Mouse (Mus musculus) hindbrain, embryonic 15.5 days (tissue): Measurements from ENCODE around the gene Fkbp14. TPM values are rescaled to one million over a fixed set of nuclear protein-coding genes. Genes with fewer than 3 reads are reported as not detected.

ENCODE experiments used
- ATAC-seq: fragments of 200-750 bp; cut with Nextera tagmentation; 2 replicates; pipeline ENCODE4 v1.8.0; 2017; ENCODE audit warnings: low read depth, moderate number of reproducible peaks, moderate TSS enrichment; ENCODE audit not compliant: low FRiP score
- H3K27ac ChIP-seq: fragments of 300-500 bp; sonication (generic); replicated peaks from 2 replicates; pipeline ENCODE4 v1.5.1; 2015; ENCODE audit warnings: mild to moderate bottlenecking, inconsistent platforms
- H3K27me3 ChIP-seq: fragments of 300-500 bp; sonication (generic); 2 replicates; pipeline ENCODE4 v1.6.1; 2015; ENCODE audit warnings: control low read depth, inconsistent platforms
- H3K36me3 ChIP-seq: fragments of 300-500 bp; sonication (generic); 2 replicates; pipeline ENCODE4 v1.6.1; 2015; ENCODE audit warnings: control low read depth, inconsistent platforms
- H3K4me1 ChIP-seq: fragments of 300-500 bp; sonication (generic); replicated peaks from 2 replicates; pipeline ENCODE4 v1.6.1; 2015; ENCODE audit warnings: control low read depth, inconsistent platforms
- H3K4me2 ChIP-seq: fragments of 300-500 bp; sonication (generic); 2 replicates; pipeline ENCODE4 v1.6.1; 2015; ENCODE audit warnings: moderate library complexity, mild to moderate bottlenecking, inconsistent platforms
- H3K4me3 ChIP-seq: fragments of 300-500 bp; sonication (generic); 2 replicates; pipeline ENCODE4 v1.5.1; 2015; ENCODE audit warnings: mild to moderate bottlenecking, inconsistent platforms
- H3K9ac ChIP-seq: fragments of 300-500 bp; sonication (generic); 2 replicates; pipeline ENCODE4 v1.6.1; 2015; ENCODE audit warnings: inconsistent platforms
- H3K9me3 ChIP-seq: fragments of 300-500 bp; sonication (generic); 2 replicates; pipeline ENCODE4 v1.6.1; 2016; ENCODE audit warnings: control low read depth, inconsistent platforms
- WGBS: fragments of 180-500 bp; shearing (Covaris S2); methylation state at CpG from one replicate; pipeline ENCODE4 v1.1.7; 2015; 5-methylcytosine and 5-hydroxymethylcytosine counted together
- polyA plus RNA-seq: library from polyadenylated mRNA; unstranded; fragments of >200 nt; fragmentation: Nextera tagmentation; extraction: Ambion mirVana; gene quantifications from 2 replicates; pipeline ENCODE4 v1.2.1, GENCODE M21; 2015

Fkbp14 gene
- polyA plus RNA-seq, 1 experiment from 2014 or later, result 9.2 TPM

- no peaks in the 10 kb centered on the region for H3K27me3 ChIP-seq
- no peak overlapping the region for H3K9ac ChIP-seq
- no peak overlapping the region for H3K27ac ChIP-seq
- H3K9me3 ChIP-seq, result no peaks in the 10 kb centered on the region
- no peak for ATAC-seq
- no peaks in the 10 kb centered on the region for H3K4me1 ChIP-seq
- 28% methylated on average over 2 of the region's 2 CpGs for WGBS
- H3K4me3 ChIP-seq, result no peak overlapping the region
- H3K36me3 ChIP-seq, result no peaks in the 10 kb centered on the region
- H3K4me2 ChIP-seq, result no peak overlapping the region
Measured at GRCm38 (mm10) chr6:54586175-54586574, 10.9 kb downstream of the Fkbp14 start.

GRCm38 (mm10) chr6:54573218-54573955, 23.7 kb downstream of the Fkbp14 start:
- H3K36me3 ChIP-seq, result no peaks in the 10 kb centered on the region
- H3K27me3 ChIP-seq, result no peaks in the 10 kb centered on the region
- WGBS, result 15% methylated on average over 6 of the region's 6 CpGs
- peaks cover 15% of the 10 kb centered on the region for H3K4me1 ChIP-seq
- no peak overlapping the region for H3K4me3 ChIP-seq
- no peaks in the 10 kb centered on the region for H3K9me3 ChIP-seq
- H3K4me2 ChIP-seq, result peak overlapping the region; percentile 14; the same call in 1 of the 2 replicates
- ATAC-seq, result peak; percentile 59; the same call in 1 of the 2 replicates
- no peak overlapping the region for H3K27ac ChIP-seq
- H3K9ac ChIP-seq, result no peak overlapping the region

DNA sequence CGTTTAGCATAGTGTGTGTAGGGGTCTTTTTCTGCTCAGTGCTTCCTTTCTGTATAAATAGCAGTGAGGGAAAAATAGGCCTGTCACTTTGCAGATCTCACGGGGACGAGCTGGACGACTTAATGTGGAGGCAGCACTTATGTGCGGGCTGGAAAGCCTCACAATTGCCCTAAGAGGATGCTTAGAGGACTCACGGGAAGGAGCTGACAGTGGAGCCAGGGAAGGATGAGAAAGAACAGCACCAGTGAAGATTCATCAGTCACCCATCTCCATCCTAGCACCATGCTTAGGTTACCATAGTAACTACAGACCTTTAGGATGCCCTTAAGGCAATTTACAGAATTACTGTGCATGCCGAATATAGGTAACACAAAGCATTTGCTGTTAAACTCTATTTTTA, 27.3 kb downstream of the Fkbp14 start:
- Histone ChIP-seq H3K27ac (peak overlapping the region; percentile 66), H3K36me3 (no peaks in the 10 kb centered on the region), H3K27me3 (no peaks in the 10 kb centered on the region), H3K4me3 (no peak overlapping the region), H3K9ac (no peak overlapping the region), H3K4me1 (peaks cover 37% of the 10 kb centered on the region), H3K4me2 (peak overlapping the region; percentile 31; the same call in 1 of the 2 replicates), H3K9me3 (no peaks in the 10 kb centered on the region)
- ATAC-seq, result no peak
- WGBS, result 14% methylated on average over 7 of the region's 7 CpGs

DNA sequence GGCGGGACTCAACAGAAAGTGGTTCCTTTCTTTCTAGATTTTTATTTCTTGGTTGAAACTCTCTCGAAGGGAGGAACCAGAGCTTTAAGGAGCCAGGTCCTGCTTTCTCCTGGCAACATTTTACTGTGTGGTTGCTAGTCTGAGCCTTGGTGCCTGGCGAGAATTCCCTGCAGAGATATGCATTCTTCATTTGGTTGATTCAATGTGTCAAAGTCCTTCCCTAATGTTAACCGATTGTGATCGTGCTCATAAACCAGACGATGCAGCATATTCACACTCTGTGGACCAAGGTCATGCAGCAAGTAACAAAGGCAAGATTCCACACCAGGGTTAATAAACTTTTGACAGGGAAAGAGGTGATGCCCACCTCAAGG, 30.6 kb downstream of the Fkbp14 start:
- peak; percentile 4; the same call in 1 of the 2 replicates for ATAC-seq
- peak overlapping the region; percentile 92 for H3K27ac ChIP-seq
- H3K9me3 ChIP-seq, result no peaks in the 10 kb centered on the region
- 3% methylated on average over 6 of the region's 6 CpGs for WGBS
- H3K9ac ChIP-seq, result peak overlapping the region; percentile 82
- peak overlapping the region; percentile 70 for H3K4me2 ChIP-seq
- H3K4me3 ChIP-seq, result peak overlapping the region; percentile 64
- H3K36me3 ChIP-seq, result no peaks in the 10 kb centered on the region
- H3K4me1 ChIP-seq, result peaks cover 56% of the 10 kb centered on the region
- H3K27me3 ChIP-seq, result no peaks in the 10 kb centered on the region

DNA sequence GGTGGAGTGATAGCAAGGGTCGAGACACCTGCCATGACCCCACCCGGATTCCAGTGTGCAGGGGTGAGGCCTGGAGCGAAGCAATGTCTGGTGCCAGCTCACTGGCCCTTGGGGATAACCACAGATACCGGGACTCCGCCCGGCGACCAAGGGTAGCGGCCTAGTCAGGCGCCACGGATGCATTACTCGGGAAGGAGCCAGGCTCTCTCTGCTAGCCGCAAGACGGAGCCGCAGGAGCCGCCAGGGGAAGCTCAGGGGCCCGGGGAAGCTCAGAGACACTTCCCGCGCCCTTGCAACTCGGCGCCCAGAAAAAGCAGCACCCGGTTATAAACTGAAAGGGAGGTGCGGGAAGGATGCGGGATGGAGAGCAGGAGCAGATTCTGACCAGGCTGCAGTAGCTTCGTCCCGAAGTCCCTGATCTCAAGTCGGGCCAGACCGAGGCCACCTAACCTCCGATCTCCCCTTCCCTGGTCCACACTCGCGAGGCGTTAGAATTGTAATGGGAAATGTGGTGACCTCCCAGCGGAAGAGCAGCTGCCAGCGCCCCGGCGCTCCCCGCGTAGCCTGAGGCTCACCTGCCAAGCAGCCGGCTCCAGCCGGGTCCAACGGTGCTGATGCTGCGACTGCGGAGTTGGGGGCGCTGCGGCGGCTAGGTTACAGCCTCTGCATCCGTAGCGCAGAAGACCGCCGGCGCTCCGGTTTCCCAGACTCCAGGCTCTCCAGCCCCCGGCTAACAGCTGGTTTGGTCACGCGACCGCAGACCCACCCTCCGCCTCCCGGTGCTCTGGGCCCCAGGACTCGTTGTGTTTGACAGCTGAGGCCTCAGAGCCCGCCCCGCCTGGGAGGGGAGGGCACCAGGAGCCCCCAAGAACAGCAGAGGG, 31.2 kb downstream of the Fkbp14 start, which contains the start of gene Scrn1:
Gene Scrn1, minus strand, starts transcription at position 825 of the 881 bp plus-strand sequence.
- Histone ChIP-seq H3K4me1 (peaks cover 56% of the 10 kb centered on the region), H3K27me3 (no peaks in the 10 kb centered on the region), H3K27ac (peak within 1 kb of the TSS; percentile 92), H3K36me3 (no peaks in the 10 kb centered on the region), H3K9ac (peak within 1 kb of the TSS; percentile 82), H3K4me3 (peak within 1 kb of the TSS; percentile 64), H3K9me3 (no peaks in the 10 kb centered on the region), H3K4me2 (peak within 1 kb of the TSS; percentile 70)
- under 1% methylated on average over 59 of the region's 60 CpGs for WGBS
- peak; percentile 86 for ATAC-seq

- H3K27me3 ChIP-seq, result no peaks in the 10 kb centered on the region
- H3K4me1 ChIP-seq, result peaks cover 56% of the 10 kb centered on the region
- 0 out of 2 replicates have a peak, but pooled peaks have one; percentile 39 for ATAC-seq
- 8% methylated on average over 3 of the region's 3 CpGs for WGBS
- H3K36me3 ChIP-seq, result no peaks in the 10 kb centered on the region
- peak overlapping the region; percentile 82 for H3K9ac ChIP-seq
- peak overlapping the region; percentile 64 for H3K4me3 ChIP-seq
- H3K9me3 ChIP-seq, result no peaks in the 10 kb centered on the region
- H3K4me2 ChIP-seq, result peak overlapping the region; percentile 70
- peak overlapping the region; percentile 92 for H3K27ac ChIP-seq
Measured at GRCm38 (mm10) chr6:54565012-54565411, 32.1 kb downstream of the Fkbp14 start.

DNA sequence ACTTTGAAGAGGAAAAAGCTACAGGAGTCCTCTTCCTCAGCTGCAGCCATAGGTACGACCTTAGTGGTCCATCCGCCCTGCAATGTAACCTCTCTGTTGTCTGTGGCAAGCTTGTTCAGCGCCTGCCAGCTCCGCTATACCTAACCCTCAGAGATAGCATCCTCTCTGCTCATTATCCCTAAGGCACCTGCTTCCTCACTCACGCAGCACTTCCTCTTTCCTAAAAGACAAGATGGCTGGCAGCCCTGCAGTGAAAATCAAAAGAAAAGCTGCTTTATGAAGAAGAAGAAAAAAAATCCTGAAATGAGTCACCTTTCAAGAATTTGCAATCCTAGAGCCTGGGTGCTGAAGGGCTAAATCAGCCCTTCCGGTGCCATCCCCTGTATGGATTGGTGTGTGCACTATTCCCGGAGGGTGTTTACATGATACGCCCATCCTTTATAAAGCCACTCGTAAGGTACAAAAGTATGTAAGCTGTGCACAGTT, 32.6 kb downstream of the Fkbp14 start:
- H3K4me1 ChIP-seq, result peaks cover 52% of the 10 kb centered on the region
- H3K36me3 ChIP-seq, result no peaks in the 10 kb centered on the region
- H3K27ac ChIP-seq, result peak overlapping the region; percentile 92
- peak overlapping the region; percentile 64 for H3K4me3 ChIP-seq
- H3K27me3 ChIP-seq, result no peaks in the 10 kb centered on the region
- peak overlapping the region; percentile 70 for H3K4me2 ChIP-seq
- no peak for ATAC-seq
- peak overlapping the region; percentile 82 for H3K9ac ChIP-seq
- H3K9me3 ChIP-seq, result no peaks in the 10 kb centered on the region
- WGBS, result 36% methylated on average over 9 of the region's 9 CpGs

GRCm38 (mm10) chr6:54563561-54563960, 33.5 kb downstream of the Fkbp14 start:
- 0 out of 2 replicates have a peak overlapping the region, but pooled peaks have one; percentile 92 for H3K27ac ChIP-seq
- peaks cover 51% of the 10 kb centered on the region for H3K4me1 ChIP-seq
- 86% methylated on average over 4 of the region's 4 CpGs for WGBS
- 0 out of 2 replicates have a peak overlapping the region, but pooled peaks have one; percentile 64 for H3K4me3 ChIP-seq
- no peaks in the 10 kb centered on the region for H3K36me3 ChIP-seq
- H3K27me3 ChIP-seq, result no peaks in the 10 kb centered on the region
- no peaks in the 10 kb centered on the region for H3K9me3 ChIP-seq
- ATAC-seq, result no peak
- H3K9ac ChIP-seq, result no peak overlapping the region
- H3K4me2 ChIP-seq, result peak overlapping the region; percentile 70

GRCm38 (mm10) chr6:54562018-54562809, 34.9 kb downstream of the Fkbp14 start:
- no peaks in the 10 kb centered on the region for H3K27me3 ChIP-seq
- no peak overlapping the region for H3K27ac ChIP-seq
- H3K9me3 ChIP-seq, result no peaks in the 10 kb centered on the region
- ATAC-seq, result no peak
- H3K4me1 ChIP-seq, result peaks cover 47% of the 10 kb centered on the region
- H3K36me3 ChIP-seq, result no peaks in the 10 kb centered on the region
- no peak overlapping the region for H3K4me3 ChIP-seq
- WGBS, result 59% methylated on average over 17 of the region's 17 CpGs
- no peak overlapping the region for H3K9ac ChIP-seq
- H3K4me2 ChIP-seq, result peak overlapping the region; percentile 25

- WGBS, result 50% methylated on average over 7 of the region's 7 CpGs
- Histone ChIP-seq H3K4me1 (peaks cover 47% of the 10 kb centered on the region), H3K27me3 (no peaks in the 10 kb centered on the region), H3K36me3 (no peaks in the 10 kb centered on the region), H3K9me3 (no peaks in the 10 kb centered on the region), H3K27ac (0 out of 2 replicates have a peak overlapping the region, but pooled peaks have one; percentile 7), H3K4me2 (no peak overlapping the region), H3K9ac (no peak overlapping the region), H3K4me3 (no peak overlapping the region)
- no peak for ATAC-seq
Measured at GRCm38 (mm10) chr6:54558466-54558865, 38.6 kb downstream of the Fkbp14 start.

GRCm38 (mm10) chr6:54557671-54558070, 39.4 kb downstream of the Fkbp14 start:
- Histone ChIP-seq H3K9ac (no peak overlapping the region), H3K27ac (no peak overlapping the region), H3K4me3 (no peak overlapping the region), H3K27me3 (no peaks in the 10 kb centered on the region), H3K36me3 (no peaks in the 10 kb centered on the region), H3K4me1 (peaks cover 48% of the 10 kb centered on the region), H3K4me2 (no peak overlapping the region), H3K9me3 (no peaks in the 10 kb centered on the region)
- 96% methylated on average over 7 of the region's 7 CpGs for WGBS
- ATAC-seq, result no peak
